Mouse (Mus musculus) limb, embryonic 11.5 days (tissue): ENCODE results near the gene Aunip. TPM values are rescaled to one million over a fixed set of nuclear protein-coding genes. Genes with fewer than 3 reads are reported as not detected.

Experiments used
- ATAC-seq: fragments of 200-750 bp; cut with Nextera tagmentation; 2 replicates; pipeline ENCODE4 v1.8.0; 2017; ENCODE audit warnings: low read depth; ENCODE audit not compliant: insufficient number of reproducible peaks, low FRiP score, low TSS enrichment
- DNase-seq: peaks from one replicate; pipeline ENCODE4 v3.0.0-alpha.2; 2015; ENCODE audit warnings: low spot score
- H3K27ac ChIP-seq: fragments of 300-500 bp; sonication (generic); replicated peaks from 2 replicates; pipeline ENCODE4 v1.5.1; 2014; ENCODE audit warnings: low read depth, mild to moderate bottlenecking, low read length
- H3K27me3 ChIP-seq: fragments of 300-500 bp; sonication (generic); 2 replicates; pipeline ENCODE4 v1.6.1; 2014; ENCODE audit warnings: mild to moderate bottlenecking, low read length, mixed read lengths; ENCODE audit not compliant: control insufficient read depth, insufficient read depth
- H3K36me3 ChIP-seq: fragments of 300-500 bp; sonication (generic); 2 replicates; pipeline ENCODE4 v1.6.1; 2014; ENCODE audit warnings: mild to moderate bottlenecking, low read length, moderate library complexity, mixed read lengths; ENCODE audit not compliant: control insufficient read depth, insufficient read depth
- H3K4me1 ChIP-seq: fragments of 300-500 bp; sonication (generic); 2 replicates; pipeline ENCODE4 v1.6.1; 2014; ENCODE audit warnings: low read length, mixed read lengths; ENCODE audit not compliant: control insufficient read depth, insufficient read depth
- H3K4me2 ChIP-seq: fragments of 300-500 bp; sonication (generic); 2 replicates; pipeline ENCODE4 v1.6.1; 2014; ENCODE audit warnings: low read depth, mild to moderate bottlenecking, moderate library complexity; ENCODE audit not compliant: severe bottlenecking
- H3K4me3 ChIP-seq: fragments of 300-500 bp; sonication (generic); 2 replicates; pipeline ENCODE4 v1.5.1; 2014; ENCODE audit warnings: low read depth, low read length
- H3K9ac ChIP-seq: fragments of 300-500 bp; sonication (generic); 2 replicates; pipeline ENCODE4 v1.6.1; 2014; ENCODE audit warnings: mild to moderate bottlenecking, low read length
- H3K9me3 ChIP-seq: fragments of 300-500 bp; sonication (generic); 2 replicates; pipeline ENCODE4 v1.6.1; 2016; ENCODE audit warnings: low read length; ENCODE audit not compliant: control insufficient read depth
- WGBS: fragments of 180-500 bp; shearing (Covaris S2); extraction: QIAGEN DNeasy Blood & Tissue Kit; methylation state at CpG from one replicate; pipeline ENCODE4 v1.1.7; 2014; 5-methylcytosine and 5-hydroxymethylcytosine counted together
- polyA plus RNA-seq: library from polyadenylated mRNA; unstranded; fragments of >200 nt; fragmentation: Nextera tagmentation; extraction: Ambion mirVana; gene quantifications from 2 replicates; pipeline ENCODE4 v1.2.1, GENCODE M21; 2014

Aunip gene
- polyA plus RNA-seq, 1 experiment from 2014 or later, result 10.0 TPM

DNA sequence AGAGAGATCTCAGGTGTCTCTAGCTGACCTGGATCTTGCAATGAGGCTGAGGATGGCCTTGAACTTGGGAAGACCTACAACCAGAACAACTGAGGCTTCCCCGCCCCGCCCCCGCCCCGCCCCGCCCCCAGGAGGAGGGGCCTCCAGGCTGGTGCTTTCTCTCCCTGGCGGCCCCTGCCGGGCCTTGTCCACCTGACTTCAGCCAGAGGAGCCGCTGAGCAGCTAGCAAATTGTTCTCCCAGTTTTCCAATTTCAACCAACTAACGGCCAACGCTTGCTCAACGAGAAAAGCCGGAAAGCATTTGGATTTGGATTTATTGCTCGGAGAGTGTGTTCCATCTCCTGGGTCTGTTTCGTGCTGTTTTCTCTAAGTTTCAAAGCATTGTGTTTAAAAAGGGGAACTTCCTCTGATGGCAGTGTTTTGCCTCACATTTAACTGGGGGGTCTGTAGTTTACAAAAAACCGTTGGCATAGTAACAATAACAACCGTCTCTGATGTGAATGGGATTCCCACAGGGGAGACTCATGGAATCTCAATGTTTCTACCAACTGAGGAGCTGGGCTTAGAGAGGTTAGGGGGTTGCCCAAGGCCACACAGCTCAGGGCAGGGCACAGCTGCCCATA is 46.9 kb downstream of the Aunip start:
- 19% methylated on average over 16 of the region's 16 CpGs for WGBS
- ATAC-seq, result no peak
- Histone ChIP-seq H3K27ac (no peak overlapping the region; the same call in 1 of the 2 replicates), H3K27me3 (no peaks in the 10 kb centered on the region), H3K4me3 (no peak overlapping the region), H3K4me1 (peaks cover 5% of the 10 kb centered on the region; the same call in 1 of the 2 replicates), H3K9ac (no peak overlapping the region), H3K4me2 (no peak overlapping the region), H3K9me3 (no peaks in the 10 kb centered on the region), H3K36me3 (no peaks in the 10 kb centered on the region)
- DNase-seq, result peak; percentile 55

- H3K27me3 ChIP-seq, result no peaks in the 10 kb centered on the region
- DNase-seq (peak; percentile 46), ATAC-seq (no peak)
- no peak overlapping the region for H3K9ac ChIP-seq
- H3K36me3 ChIP-seq, result no peaks in the 10 kb centered on the region
- 22% methylated on average over 9 of the region's 9 CpGs for WGBS
- H3K27ac ChIP-seq, result 0 out of 2 replicates have a peak overlapping the region, but pooled peaks have one; percentile 42
- H3K4me1 ChIP-seq, result peaks cover 5% of the 10 kb centered on the region; the same call in 1 of the 2 replicates
- no peaks in the 10 kb centered on the region for H3K9me3 ChIP-seq
- no peak overlapping the region for H3K4me2 ChIP-seq
- H3K4me3 ChIP-seq, result no peak overlapping the region
Observed at GRCm38 (mm10) chr4:134558570-134559113, 47.8 kb downstream of the Aunip start.

- Histone ChIP-seq H3K36me3 (no peaks in the 10 kb centered on the region), H3K4me2 (no peak overlapping the region), H3K27me3 (no peaks in the 10 kb centered on the region), H3K4me1 (peaks cover 5% of the 10 kb centered on the region; the same call in 1 of the 2 replicates), H3K9ac (no peak overlapping the region), H3K27ac (no peak overlapping the region), H3K9me3 (no peaks in the 10 kb centered on the region), H3K4me3 (no peak overlapping the region)
- ATAC-seq (no peak), DNase-seq (no peak)
- WGBS, result 79% methylated on average over 7 of the region's 7 CpGs
Observed at GRCm38 (mm10) chr4:134559154-134559553, 48.4 kb downstream of the Aunip start.

DNA sequence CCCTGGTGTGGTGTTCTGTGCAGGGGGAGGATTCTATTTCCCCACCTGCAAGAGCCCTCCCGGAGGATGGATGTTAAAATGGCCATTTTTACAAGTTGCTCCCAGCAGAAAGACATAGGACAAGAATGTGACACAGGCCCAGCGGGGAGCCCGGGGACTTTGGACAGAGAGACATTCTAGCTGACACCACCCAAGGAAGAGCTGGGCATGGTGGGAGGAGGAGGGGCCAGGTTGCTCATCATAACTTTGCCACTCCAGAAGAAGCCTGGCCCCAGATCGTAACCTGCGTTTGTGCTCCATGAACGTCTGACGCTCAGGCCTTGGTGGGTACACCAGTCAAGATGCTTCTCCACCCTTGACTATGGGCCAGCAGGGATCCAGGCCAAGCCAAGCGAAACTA is 49.9 kb downstream of the Aunip start:
- WGBS, result 87% methylated on average over 8 of the region's 8 CpGs
- no peak overlapping the region for H3K9ac ChIP-seq
- H3K27me3 ChIP-seq, result no peaks in the 10 kb centered on the region
- H3K4me2 ChIP-seq, result no peak overlapping the region
- no peak for DNase-seq
- no peak for ATAC-seq
- no peaks in the 10 kb centered on the region for H3K9me3 ChIP-seq
- no peak overlapping the region for H3K27ac ChIP-seq
- H3K4me1 ChIP-seq, result peaks cover 5% of the 10 kb centered on the region; the same call in 1 of the 2 replicates
- no peak overlapping the region for H3K4me3 ChIP-seq
- H3K36me3 ChIP-seq, result no peaks in the 10 kb centered on the region

DNA sequence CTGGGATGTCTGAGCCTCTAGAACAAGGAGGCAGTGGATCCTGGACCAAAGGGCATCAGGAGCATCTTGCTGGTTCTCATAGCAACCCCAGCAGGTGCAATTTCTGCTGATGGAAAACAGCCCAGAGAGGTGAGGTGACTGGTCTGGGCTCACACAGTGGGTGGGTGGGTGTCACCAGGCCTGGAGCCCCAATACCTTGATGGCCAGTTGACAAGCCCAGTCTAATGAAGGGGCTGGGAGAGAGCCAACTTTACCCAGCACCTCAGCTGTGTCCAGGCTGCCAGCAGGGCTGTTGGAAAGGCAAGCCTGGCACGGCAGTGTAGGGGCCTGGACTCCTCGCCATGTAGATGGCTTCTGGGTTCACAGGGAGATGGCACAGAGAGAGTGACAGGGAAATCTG is 51.2 kb downstream of the Aunip start:
- ATAC-seq (no peak), DNase-seq (no peak)
- Histone ChIP-seq H3K27me3 (no peaks in the 10 kb centered on the region), H3K4me2 (no peak overlapping the region), H3K9me3 (no peaks in the 10 kb centered on the region), H3K36me3 (no peaks in the 10 kb centered on the region), H3K9ac (no peak overlapping the region), H3K27ac (no peak overlapping the region), H3K4me1 (peaks cover 5% of the 10 kb centered on the region; the same call in 1 of the 2 replicates), H3K4me3 (no peak overlapping the region)
- WGBS, result 95% methylated on average over 2 of the region's 2 CpGs

DNA sequence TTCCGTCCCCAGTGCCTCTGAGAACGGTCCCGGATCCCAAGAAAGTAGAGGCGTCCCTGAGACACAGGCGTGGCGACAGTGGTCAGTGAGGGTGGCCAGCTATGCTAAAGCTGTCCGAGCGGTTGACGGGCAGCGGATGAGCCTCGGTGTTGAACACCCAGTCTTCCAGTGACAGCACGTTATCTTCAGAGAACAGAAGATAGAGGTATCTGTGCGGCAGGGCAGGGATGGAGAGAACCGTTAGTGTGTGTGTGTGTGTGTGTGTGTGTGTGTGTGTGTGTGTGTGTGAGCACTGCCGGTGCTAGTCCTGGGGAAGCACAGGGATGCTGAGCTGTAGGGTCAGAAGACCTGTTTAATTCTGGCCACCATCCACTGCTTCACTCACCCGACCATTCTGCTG is 52.8 kb downstream of the Aunip start:
- H3K27ac ChIP-seq, result no peak overlapping the region
- H3K4me3 ChIP-seq, result no peak overlapping the region
- no peak overlapping the region for H3K4me2 ChIP-seq
- DNase-seq (no peak), ATAC-seq (no peak)
- 89% methylated on average over 16 of the region's 16 CpGs for WGBS
- no peaks in the 10 kb centered on the region for H3K36me3 ChIP-seq
- H3K9me3 ChIP-seq, result no peaks in the 10 kb centered on the region
- no peak overlapping the region for H3K9ac ChIP-seq
- peaks cover 3% of the 10 kb centered on the region; the same call in 1 of the 2 replicates for H3K4me1 ChIP-seq
- H3K27me3 ChIP-seq, result 0 out of 2 replicates have a peak, but pooled peaks cover 2% of the 10 kb centered on the region

- DNase-seq (no peak), ATAC-seq (no peak)
- Histone ChIP-seq H3K9ac (no peak overlapping the region), H3K36me3 (no peaks in the 10 kb centered on the region), H3K4me2 (no peak overlapping the region), H3K4me1 (0 out of 2 replicates have a peak, but pooled peaks cover 2% of the 10 kb centered on the region), H3K27me3 (0 out of 2 replicates have a peak, but pooled peaks cover 2% of the 10 kb centered on the region), H3K27ac (no peak overlapping the region), H3K4me3 (no peak overlapping the region), H3K9me3 (no peaks in the 10 kb centered on the region)
- 75% methylated on average over 6 of the region's 6 CpGs for whole genome bisulfite sequencing
Observed at GRCm38 (mm10) chr4:134564093-134564492, 53.3 kb downstream of the Aunip start.

GRCm38 (mm10) chr4:134567377-134568226 is 56.8 kb downstream of the Aunip start:
- no peak for ATAC-seq
- WGBS, result 30% methylated on average over 19 of the region's 19 CpGs
- Histone ChIP-seq H3K27ac (no peak overlapping the region), H3K4me2 (no peak overlapping the region), H3K9ac (no peak overlapping the region), H3K27me3 (0 out of 2 replicates have a peak, but pooled peaks cover 2% of the 10 kb centered on the region), H3K4me1 (0 out of 2 replicates have a peak, but pooled peaks cover 2% of the 10 kb centered on the region), H3K36me3 (no peaks in the 10 kb centered on the region), H3K4me3 (no peak overlapping the region), H3K9me3 (no peaks in the 10 kb centered on the region)
- DNase-seq, result no peak
